In genomic region chr16:44993319-44994019, GRCm38 (mm10) we compare ENCODE assay signal across 28 mouse cellular contexts. TPM values are rescaled to one million over a fixed set of nuclear protein-coding genes. Genes with fewer than 3 reads are reported as not detected.
DNase-seq lines count a peak whose midpoint lies in the region; ATAC-seq lines count a peak whose summit lies in the region.
"Had no signal": no experiment of that assay in that cellular context is flagged by ENCODE, and none has a peak within 500 bp of the region (broad histone marks: within the 10 kb centered on the region; RNA-seq: fewer than 3 reads in every experiment).

No protein-coding gene starts in this region.

- H3K4me1 ChIP-seq in kidney, embryonic 14.5 days (ENCODE audit: control insufficient read depth, insufficient read depth, low read length) = no peaks in the 10 kb centered on the region
- H3K4me1 ChIP-seq: forebrain, embryonic 10.5 days; heart, embryonic 15.5 days; hindbrain, embryonic 13.5 days; midbrain, embryonic 10.5 days had no signal

- WGBS in kidney, embryonic 14.5 days = 91% methylated on average over 4 of the region's 4 CpGs

- H3K27ac ChIP-seq in kidney, embryonic 14.5 days (ENCODE audit: low read depth, low read length) = no peak overlapping the region
- H3K27ac ChIP-seq: forebrain, embryonic 10.5 days; heart, embryonic 15.5 days; hindbrain, embryonic 13.5 days; kidney, postnatal 0 days; midbrain, embryonic 10.5 days; stomach, postnatal 0 days had no signal

- ATAC-seq in megakaryocyte progenitor cell, adult 5-6 weeks (replicated peaks; ENCODE audit: poor library complexity) = peak; percentile 74
- ATAC-seq in kidney, embryonic 14.5 days (ENCODE audit: low FRiP score, low TSS enrichment) = no peak
- ATAC-seq: forebrain, postnatal 0 days; inflammation-experienced regulatory T-cells, adult 6 months; liver, postnatal 0 days; midbrain, embryonic 16.5 days had no signal

- no peaks in the 10 kb centered on the region for H3K9me3 ChIP-seq in kidney, embryonic 14.5 days (ENCODE audit: control insufficient read depth, low read length)
- H3K9me3 ChIP-seq: forebrain, embryonic 10.5 days; heart, embryonic 15.5 days; hindbrain, embryonic 13.5 days; midbrain, embryonic 10.5 days had no signal

- H3K36me3 ChIP-seq in kidney, embryonic 14.5 days (ENCODE audit: control insufficient read depth, insufficient read depth, low read length) = no peaks in the 10 kb centered on the region
- H3K36me3 ChIP-seq: forebrain, embryonic 10.5 days; heart, embryonic 15.5 days; hindbrain, embryonic 13.5 days; midbrain, embryonic 10.5 days had no signal

- H3K4me2 ChIP-seq in kidney, embryonic 14.5 days (replicated peaks; ENCODE audit: low read depth, low read length) = no peak overlapping the region
- H3K4me2 ChIP-seq: heart, embryonic 15.5 days; hindbrain, embryonic 13.5 days had no signal

- peak; percentile 2 for DNase-seq in spleen, adult 12 weeks (ENCODE audit: low spot score)
- DNase-seq in spleen, adult 18-20 months = no peak
- peak; percentile 42 for DNase-seq in brain, adult 2 months (ENCODE audit: low read depth, low spot score)
- no peak for DNase-seq in left cerebral cortex, adult 18-20 months (ENCODE audit: low spot score in 2 of 2)
- no peak for DNase-seq in adrenal gland, postnatal 4 days (ENCODE audit: low spot score in 2 of 2)
- DNase-seq: adrenal gland, postnatal 14 days; cerebellum, adult 11 months; forebrain, postnatal 0 days; gastrocnemius, postnatal 36 days; heart, postnatal 36 days; kidney, adult 18-20 months; liver, postnatal 0 days had no signal

- H3K27me3 ChIP-seq in kidney, embryonic 14.5 days (ENCODE audit: control insufficient read depth, insufficient read depth, low read length) = no peaks in the 10 kb centered on the region
- H3K27me3 ChIP-seq: heart, embryonic 15.5 days; hindbrain, embryonic 13.5 days had no signal

- no peak overlapping the region for H3K4me3 ChIP-seq in kidney, embryonic 14.5 days (ENCODE audit: low read length)
- H3K4me3 ChIP-seq: forebrain, embryonic 10.5 days; heart, embryonic 15.5 days; hindbrain, embryonic 13.5 days; midbrain, embryonic 10.5 days had no signal

- H3K9ac ChIP-seq in kidney, embryonic 14.5 days (ENCODE audit: low read depth, low read length) = no peak overlapping the region
- H3K9ac ChIP-seq: forebrain, postnatal 0 days; heart, embryonic 15.5 days; hindbrain, embryonic 13.5 days; liver, postnatal 0 days had no signal

RNA-seq across cellular contexts. Expression of gene Cd200r3, which starts 50.0 kb away (rescaled TPM):
- total RNA-seq in megakaryocyte progenitor cell, adult 5-6 weeks (2015) = 0.69 and 1.2 TPM in 2 replicates
- 0.64 and 3.9 TPM in 2 replicates for total RNA-seq in megakaryocyte progenitor cell, adult 5-6 weeks (2017)
- not detected for total RNA-seq in left cerebral cortex, adult 18-20 months (2021)
- under 1 TPM; 0.36 to 0.42 TPM for total RNA-seq in adrenal gland, postnatal 4 days (2021)
- polyA plus RNA-seq in kidney, embryonic 14.5 days (2014; fragmentation: Nextera tagmentation; extraction: Ambion mirVana) = 0.31 TPM in 1 of 2 replicates, not detected in the other
- total RNA-seq: forebrain, postnatal 0 days; gastrocnemius, adult 18-20 months; gastrocnemius, postnatal 36 days; heart, postnatal 36 days had no signal
- polyA plus RNA-seq: embryonic facial prominence, embryonic 11.5 days; forebrain, embryonic 10.5 days; hindbrain, embryonic 13.5 days; limb, embryonic 11.5 days; liver, adult 2 months; midbrain, embryonic 10.5 days; midbrain, embryonic 16.5 days; neural tube, embryonic 14.5 days; small intestine, adult 2 months had no signal

Comparison
In these comparisons a context has a peak if more than half of its experiments do, and no peak if none do; other contexts are left out.
1. DNase-seq: peak in spleen, adult 12 weeks (single experiment) and brain, adult 2 months (single experiment); none in spleen, adult 18-20 months (0 of 2), left cerebral cortex, adult 18-20 months (0 of 2) and adrenal gland, postnatal 4 days (0 of 2).